Mouse (Mus musculus): ENCODE results near the gene Kifc1.

DNA sequence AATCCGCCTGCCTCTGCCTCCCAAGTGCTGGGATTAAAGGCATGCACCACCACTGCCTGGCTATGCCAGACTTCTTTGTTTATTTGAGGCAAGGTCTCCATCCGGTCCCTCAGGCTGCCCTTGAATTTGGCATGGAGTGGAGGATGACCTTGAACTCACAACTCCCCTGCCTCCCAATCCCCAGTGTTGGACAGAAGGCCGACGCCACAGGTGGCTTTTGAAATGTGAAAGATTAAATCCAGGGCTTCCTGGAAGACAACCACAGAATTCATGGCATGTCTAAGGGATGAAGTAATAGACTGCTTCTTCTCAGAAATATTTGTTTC lies 10.5 kb upstream of the Kifc1 start:
- TF ChIP-seq USF1 (IDR thresholded peaks at IDR 0.05; ENCODE audit: low read depth): no peak
- no peak for TF ChIP-seq POLR2A (IDR thresholded peaks at IDR 0.05; ENCODE audit: insufficient read length, low read depth)
- no peak for TF ChIP-seq E2F4 (IDR thresholded peaks at IDR 0.05; ENCODE audit: insufficient read depth)
- TF ChIP-seq REST (IDR thresholded peaks at IDR 0.05; ENCODE audit: insufficient read depth, insufficient read length): no peak
- no peak for TF ChIP-seq POLR2AphosphoS2 (IDR thresholded peaks at IDR 0.05; ENCODE audit: insufficient read length, low read depth)

All from myocyte (in vitro differentiated cells).